Mouse (Mus musculus) macrophage (primary cell): ENCODE results near the gene Dvl2. TPM values are rescaled to one million over a fixed set of nuclear protein-coding genes. Genes with fewer than 3 reads are reported as not detected.

Experiments used
- H3K27ac ChIP-seq: fragments of 350-480 bp; formaldehyde crosslinking; 2 replicates; pipeline ENCODE4 v1.9.0; 2021
- H3K36me3 ChIP-seq: fragments of 350-480 bp; formaldehyde crosslinking; 2 replicates; pipeline ENCODE4 v1.9.0; 2021; ENCODE audit errors: inconsistent target
- H3K4me3 ChIP-seq: fragments of 350-480 bp; formaldehyde crosslinking; 2 replicates; pipeline ENCODE4 v1.9.0; 2021; ENCODE audit errors: inconsistent target
- H3K79me2 ChIP-seq: fragments of 350-480 bp; formaldehyde crosslinking; 2 replicates; pipeline ENCODE4 v1.9.0; 2021; ENCODE audit errors: inconsistent target
- WGBS: methylation state at CpG from one replicate; pipeline ENCODE4 v1.1.7; 2026; ENCODE audit warnings: inconsistent platforms; ENCODE audit not compliant: missing documents; 5-methylcytosine and 5-hydroxymethylcytosine counted together
- polyA plus RNA-seq: library from polyadenylated mRNA; stranded (reverse); fragments of 250-400 nt; gene quantifications from 3 replicates; pipeline ENCODE4 v1.2.4, GENCODE M21; 2018; ENCODE audit warnings: inconsistent platforms

Gene Dvl2
- polyA plus RNA-seq, 1 experiment from 2014 or later: 11.8 TPM

DNA sequence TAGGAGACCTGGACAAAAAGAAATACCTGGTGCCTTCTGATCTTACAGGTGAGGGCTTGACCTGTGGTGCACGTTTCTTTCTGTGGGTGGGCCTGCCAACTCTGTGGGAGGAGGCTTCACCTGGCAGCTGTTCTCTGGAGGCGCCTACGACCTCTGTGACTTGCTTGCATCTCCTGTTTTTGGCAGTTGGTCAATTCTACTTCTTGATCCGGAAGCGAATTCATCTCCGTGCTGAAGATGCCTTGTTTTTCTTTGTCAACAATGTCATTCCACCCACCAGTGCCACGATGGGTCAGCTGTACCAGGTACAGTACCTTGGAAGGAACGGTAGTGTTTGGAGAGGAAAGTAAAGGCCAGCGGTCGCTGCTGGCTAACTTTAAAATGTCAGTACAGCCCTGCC lies 8.0 kb upstream of the Dvl2 start:
- 85% methylated on average over 10 of the region's 10 CpGs for WGBS
- Histone ChIP-seq H3K79me2 (peaks cover 57% of the 10 kb centered on the region), H3K27ac (peak overlapping the region; percentile 99), H3K4me3 (peak overlapping the region; percentile 97), H3K36me3 (peaks cover 39% of the 10 kb centered on the region)

DNA sequence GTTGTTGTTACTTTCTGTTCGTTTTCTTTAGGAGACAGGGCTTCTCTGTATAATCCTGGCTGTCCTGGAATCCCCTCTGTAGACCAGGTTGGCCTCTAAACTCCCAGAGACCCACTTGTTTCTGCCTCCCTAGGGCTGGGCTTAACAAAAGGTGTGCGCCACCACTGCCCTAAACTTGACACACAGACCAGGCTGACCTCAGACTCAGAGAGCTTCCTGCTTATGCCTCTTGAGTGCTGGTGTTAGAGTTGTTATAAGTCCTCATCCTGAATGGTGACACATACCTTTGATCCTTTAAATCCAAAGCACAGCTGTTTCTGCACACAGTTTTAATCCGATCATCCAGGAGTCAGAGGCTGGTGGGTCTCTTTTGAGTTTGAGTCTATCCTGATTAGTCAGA lies 7.5 kb upstream of the Dvl2 start:
- H3K27ac ChIP-seq: 0 out of 2 replicates have a peak overlapping the region, but pooled peaks have one; percentile 99
- WGBS: 93% methylated on average over 3 of the region's 3 CpGs
- peaks cover 34% of the 10 kb centered on the region for H3K36me3 ChIP-seq
- H3K79me2 ChIP-seq: peaks cover 52% of the 10 kb centered on the region
- H3K4me3 ChIP-seq: peak overlapping the region; percentile 97

DNA sequence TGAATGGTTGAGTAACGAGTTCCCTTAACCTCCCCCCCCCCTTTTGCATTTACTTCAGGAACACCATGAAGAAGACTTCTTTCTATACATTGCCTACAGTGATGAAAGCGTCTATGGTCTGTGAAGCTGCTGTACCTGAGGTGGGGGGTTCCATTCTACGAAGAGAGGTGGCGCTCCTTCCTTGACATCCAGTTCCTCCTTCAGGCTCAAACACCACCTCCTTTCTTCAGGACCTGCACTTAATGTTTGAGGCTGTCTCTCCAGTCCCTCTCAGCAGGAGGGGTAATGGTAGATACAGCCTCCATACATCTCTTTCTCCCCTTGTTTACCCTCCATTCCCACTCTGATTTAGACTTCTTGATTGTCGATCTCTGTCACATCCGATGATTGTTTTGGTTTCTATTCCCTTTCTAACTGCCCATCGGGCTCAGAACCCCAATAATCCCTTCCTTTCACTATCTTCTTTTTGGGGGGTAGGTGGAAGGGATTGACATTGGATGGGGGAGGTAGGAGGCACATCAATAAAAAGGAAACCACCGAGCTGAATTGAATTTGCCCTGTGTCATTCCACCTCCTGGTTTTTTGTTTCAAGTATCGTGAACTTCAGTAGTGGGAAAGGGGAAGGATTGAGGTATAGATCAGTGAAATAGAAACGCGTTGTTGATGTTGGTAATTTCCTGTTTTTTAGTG lies 5.8 kb upstream of the Dvl2 start:
- Histone ChIP-seq H3K36me3 (peaks cover 27% of the 10 kb centered on the region), H3K4me3 (no peak overlapping the region), H3K79me2 (peaks cover 58% of the 10 kb centered on the region), H3K27ac (no peak overlapping the region)
- WGBS: 84% methylated on average over 11 of the region's 11 CpGs

DNA sequence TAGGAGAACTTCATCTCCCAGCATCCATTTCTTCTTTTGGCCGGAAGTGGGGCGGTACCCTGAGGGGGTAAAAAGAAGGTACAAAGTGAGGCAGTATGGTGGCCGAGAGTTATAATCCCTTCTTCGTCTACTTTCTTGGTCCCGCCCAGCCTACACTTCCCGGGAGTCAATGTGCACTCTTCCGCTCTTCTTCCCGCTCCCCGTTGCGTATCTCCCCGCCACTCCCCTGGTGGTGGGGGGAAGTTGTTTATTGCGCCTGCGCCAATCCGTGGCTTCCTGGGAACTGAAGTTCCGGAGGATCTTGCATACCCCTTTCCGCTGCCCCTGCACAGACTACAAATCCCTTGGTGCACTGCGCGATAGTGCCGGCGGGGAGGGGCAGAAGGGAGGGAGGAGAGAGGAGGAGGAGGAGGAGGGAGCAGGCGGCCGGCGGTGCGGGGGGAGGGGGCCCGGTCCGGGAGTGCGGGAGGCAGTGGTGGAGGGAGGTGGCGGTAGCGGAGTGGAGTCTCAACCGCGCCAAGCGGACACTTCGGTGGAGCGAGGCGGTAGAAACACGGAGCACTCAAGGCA lies 4.9 kb upstream of the Dvl2 start, which contains the start of gene Phf23:
Phf23 (plus strand) TSS at position 387 of the 570 bp plus-strand sequence.
- H3K4me3 ChIP-seq: peak within 1 kb of the TSS; percentile 100
- H3K79me2 ChIP-seq: peaks cover 64% of the 10 kb centered on the region
- 0% methylated on average over 36 of the region's 36 CpGs for WGBS
- peaks cover 29% of the 10 kb centered on the region for H3K36me3 ChIP-seq
- H3K27ac ChIP-seq: peak within 1 kb of the TSS; percentile 97

DNA sequence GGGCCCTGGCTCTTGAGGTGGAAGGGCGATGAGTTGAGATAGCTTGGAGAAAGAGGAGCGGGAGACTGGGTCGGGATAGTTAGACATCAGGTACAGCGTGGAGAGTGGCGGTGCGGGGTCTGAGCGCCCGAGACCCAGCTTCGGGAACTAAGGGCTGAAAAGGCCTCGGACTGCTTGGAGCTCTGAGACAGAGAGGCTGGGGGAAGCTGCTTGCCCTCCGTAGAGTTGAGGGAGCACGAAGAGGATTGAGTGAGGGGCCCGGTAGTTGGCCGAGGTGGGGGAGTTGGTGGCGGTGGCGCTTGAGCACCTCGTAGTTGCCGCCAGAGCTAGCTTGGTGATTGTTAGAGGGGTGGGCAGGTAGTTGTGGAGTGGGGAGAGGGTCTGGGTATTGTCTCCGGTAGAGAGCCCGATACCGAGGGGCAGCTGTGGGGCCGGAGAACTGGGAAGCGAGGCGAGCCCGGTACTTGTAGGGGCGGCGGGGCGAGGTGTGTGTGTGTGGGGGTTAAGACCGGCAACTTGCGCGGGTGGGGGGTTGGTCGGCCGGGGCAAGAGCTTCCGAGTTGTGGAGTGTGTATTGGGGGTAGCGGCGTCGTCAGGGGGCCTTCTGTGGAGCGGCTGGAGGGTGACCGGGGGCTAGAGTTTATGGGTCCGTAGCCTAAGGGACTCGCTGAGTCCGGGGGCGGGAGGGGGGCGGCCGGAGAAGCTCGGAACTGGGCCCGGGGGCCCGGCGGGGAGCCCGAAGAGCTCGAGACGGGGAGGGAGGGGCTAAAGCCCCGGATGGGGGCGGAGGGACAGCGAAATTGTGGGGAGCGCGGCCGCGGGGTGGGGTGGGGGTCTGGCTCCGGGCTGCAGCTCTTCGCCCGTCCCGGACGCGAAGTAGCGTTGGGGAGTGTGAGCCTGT lies 4.0 kb upstream of the Dvl2 start:
- Histone ChIP-seq H3K27ac (peak overlapping the region; percentile 97), H3K79me2 (peaks cover 70% of the 10 kb centered on the region), H3K4me3 (peak overlapping the region; percentile 100), H3K36me3 (peaks cover 29% of the 10 kb centered on the region)
- 1% methylated on average over 58 of the region's 66 CpGs for WGBS

DNA sequence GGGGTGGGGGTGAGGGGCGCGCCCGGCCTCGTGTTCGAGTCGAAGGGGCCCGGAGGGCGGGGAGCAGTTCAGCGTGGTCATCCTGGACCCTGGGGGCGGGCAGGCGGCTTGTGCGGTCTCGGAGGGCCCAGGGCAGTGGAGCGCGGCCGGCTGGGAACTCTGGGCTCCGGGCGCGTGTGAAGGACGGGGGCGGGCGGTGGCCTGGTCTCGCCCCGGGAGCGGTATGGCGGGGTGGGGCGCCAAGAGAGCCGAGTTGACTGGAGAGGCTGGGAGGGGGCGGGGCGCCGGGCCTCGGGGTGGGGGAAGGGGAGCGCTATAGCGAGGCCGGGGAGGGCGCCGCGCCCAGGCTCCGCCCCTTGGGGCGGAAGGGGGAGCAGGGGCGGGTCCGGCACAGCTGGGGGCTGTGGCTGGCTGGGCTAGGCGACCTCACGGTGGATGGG lies 3.3 kb upstream of the Dvl2 start:
- H3K36me3 ChIP-seq: peaks cover 29% of the 10 kb centered on the region
- peaks cover 71% of the 10 kb centered on the region for H3K79me2 ChIP-seq
- H3K27ac ChIP-seq: peak overlapping the region; percentile 97
- H3K4me3 ChIP-seq: peak overlapping the region; percentile 100
- under 1% methylated on average over 35 of the region's 44 CpGs for WGBS

DNA sequence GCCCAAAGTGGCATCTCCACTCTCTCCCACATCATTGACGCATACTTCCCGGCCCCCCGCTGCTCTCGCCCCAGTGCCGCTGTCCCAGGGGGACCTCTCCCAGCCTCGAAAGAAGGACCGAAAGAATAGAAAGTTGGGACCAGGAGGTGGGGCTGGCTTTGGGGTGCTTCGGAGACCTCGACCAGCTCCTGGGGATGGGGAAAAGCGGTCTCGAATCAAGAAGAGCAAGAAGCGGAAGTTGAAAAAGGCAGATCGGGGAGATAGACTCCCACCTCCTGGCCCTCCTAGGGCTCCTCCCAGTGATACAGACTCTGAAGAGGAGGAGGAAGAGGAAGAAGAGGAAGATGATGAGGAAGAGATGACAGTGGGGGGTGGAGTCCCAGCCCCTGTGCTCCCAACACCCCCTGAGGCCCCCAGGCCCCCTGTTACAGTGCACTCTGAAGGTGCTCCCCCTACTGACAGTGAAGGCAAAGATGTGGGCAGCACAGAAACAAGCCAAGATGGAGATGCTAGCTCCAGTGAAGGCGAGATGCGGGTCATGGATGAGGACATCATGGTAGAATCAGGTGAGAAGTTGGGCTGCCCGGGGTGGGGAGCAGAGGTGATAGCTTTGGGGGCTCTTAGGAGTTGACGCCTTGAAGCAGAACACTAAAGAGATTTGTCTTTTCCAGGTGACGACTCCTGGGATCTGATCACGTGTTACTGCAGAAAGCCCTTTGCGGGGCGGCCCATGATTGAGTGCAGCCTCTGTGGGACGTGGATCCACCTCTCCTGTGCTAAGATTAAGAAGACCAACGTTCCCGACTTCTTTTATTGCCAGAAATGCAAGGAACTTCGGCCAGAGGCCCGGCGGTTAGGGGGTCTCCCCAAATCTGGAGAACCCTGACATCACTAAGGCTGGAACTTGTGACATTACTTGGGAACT lies 1.6 kb upstream of the Dvl2 start:
- Histone ChIP-seq H3K27ac (peak overlapping the region; percentile 69), H3K4me3 (no peak overlapping the region), H3K79me2 (peaks cover 71% of the 10 kb centered on the region), H3K36me3 (peaks cover 20% of the 10 kb centered on the region)
- 84% methylated on average over 27 of the region's 27 CpGs for WGBS

DNA sequence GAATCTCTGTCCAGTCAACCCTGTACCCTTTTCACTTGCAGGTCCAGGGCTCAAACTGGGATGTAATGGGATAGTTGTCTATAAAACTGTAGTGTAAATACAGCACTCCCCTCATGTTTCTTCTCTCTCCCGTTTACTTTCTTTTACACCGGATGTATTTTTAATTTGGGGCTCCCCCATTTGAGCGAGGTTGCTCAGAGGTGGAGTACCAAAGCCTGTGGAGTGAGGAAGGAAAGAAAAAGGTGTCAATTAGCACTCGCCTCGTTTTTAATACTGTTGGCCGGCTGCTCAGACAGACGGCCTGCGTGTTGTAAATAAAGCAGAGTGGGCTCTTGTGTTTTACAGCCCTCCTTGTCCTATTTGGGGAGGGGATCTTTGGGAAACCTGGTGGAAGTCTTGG lies 729 bp upstream of the Dvl2 start:
- WGBS: 86% methylated on average over 8 of the region's 8 CpGs
- H3K36me3 ChIP-seq: peaks cover 16% of the 10 kb centered on the region
- H3K79me2 ChIP-seq: peaks cover 71% of the 10 kb centered on the region
- peak overlapping the region; percentile 61 for H3K27ac ChIP-seq
- no peak overlapping the region for H3K4me3 ChIP-seq

DNA sequence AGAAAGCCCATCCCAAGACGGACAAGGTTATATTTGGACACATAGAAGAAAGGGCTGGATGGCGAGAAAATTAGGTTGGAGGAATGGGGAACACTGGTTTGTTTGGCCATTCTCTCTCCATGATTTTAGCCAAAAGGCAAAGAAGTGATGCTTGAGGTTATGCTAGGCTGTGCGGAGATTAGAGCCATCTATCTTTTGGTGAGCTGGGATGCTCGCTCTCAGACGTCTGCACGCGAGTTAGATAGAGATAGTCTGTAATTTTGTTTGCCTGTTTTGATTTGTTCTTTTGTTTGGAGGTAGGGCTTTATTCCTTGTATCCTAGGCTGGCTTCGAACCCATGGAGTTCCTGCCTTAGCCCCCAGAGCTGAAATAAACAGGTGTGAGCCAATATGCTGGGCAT lies 764 bp downstream of the Dvl2 start:
- Histone ChIP-seq H3K4me3 (peak overlapping the region; percentile 82), H3K36me3 (peaks cover 19% of the 10 kb centered on the region), H3K27ac (peak overlapping the region; percentile 86), H3K79me2 (peaks cover 73% of the 10 kb centered on the region)
- 16% methylated on average over 8 of the region's 8 CpGs for WGBS

DNA sequence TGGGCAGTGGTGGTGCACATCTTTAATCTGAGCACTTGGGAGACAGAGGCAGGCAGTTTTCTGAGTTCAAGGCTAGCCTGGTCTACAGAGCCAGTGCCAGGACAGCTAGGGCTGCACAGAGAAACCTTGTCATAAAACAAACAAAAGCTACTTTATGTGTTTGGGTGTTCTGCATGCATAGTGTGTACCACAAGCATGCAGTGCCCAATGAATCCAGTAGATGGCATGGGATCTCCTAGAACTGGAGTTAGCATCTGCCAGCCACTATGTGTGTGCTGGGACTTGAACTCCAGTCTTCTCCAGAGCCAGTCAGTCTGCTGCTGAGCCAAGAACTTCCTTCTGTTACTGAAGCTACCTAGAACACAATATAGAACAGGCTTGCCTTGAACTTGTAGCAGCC lies 1.5 kb downstream of the Dvl2 start:
- Histone ChIP-seq H3K36me3 (peaks cover 26% of the 10 kb centered on the region), H3K79me2 (peaks cover 68% of the 10 kb centered on the region), H3K27ac (peak overlapping the region; percentile 86), H3K4me3 (peak overlapping the region; percentile 82)

DNA sequence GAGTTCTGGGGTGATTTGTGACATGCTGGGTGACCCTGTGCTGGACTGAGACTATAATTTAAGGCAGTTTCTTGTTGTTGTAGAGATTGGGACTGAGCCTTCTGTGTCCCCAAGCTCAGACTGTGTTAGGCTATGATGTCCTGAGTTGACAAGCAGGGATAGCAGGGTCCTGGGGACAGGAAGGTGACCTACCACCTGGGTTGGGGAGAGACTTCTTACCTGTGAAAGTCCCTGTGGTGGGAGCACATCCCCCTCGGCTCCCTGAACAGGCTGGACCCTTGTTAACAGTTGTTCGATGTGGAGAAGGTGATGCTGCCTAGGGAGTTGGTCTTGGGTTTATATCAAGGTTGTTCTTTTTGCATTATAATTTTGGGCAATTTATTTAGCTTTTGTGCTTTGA lies 2.1 kb downstream of the Dvl2 start:
- Histone ChIP-seq H3K27ac (no peak overlapping the region), H3K79me2 (peaks cover 68% of the 10 kb centered on the region), H3K36me3 (peaks cover 32% of the 10 kb centered on the region), H3K4me3 (peak overlapping the region; percentile 82; the same call in 1 of the 2 replicates)
- 93% methylated on average over 2 of the region's 2 CpGs for WGBS

DNA sequence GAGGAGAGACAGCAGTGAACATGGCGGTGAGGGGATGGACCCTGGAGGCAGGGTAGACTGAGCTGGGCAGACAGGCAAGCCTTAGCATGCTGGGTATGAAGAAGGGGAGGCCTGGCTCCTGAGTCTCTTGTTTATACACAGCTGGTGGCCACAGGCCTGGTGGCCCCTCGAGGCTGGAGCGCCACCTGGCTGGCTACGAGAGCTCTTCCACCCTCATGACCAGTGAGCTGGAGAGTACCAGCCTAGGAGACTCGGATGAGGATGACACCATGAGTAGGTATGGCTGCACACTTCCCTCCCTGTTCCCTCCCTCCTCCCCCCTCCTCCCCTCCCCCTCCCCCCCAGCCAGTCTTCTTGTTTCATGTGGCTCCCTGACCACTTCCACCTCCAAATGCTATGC lies 5.1 kb downstream of the Dvl2 start:
- peaks cover 47% of the 10 kb centered on the region for H3K36me3 ChIP-seq
- no peak overlapping the region for H3K4me3 ChIP-seq
- no peak overlapping the region for H3K27ac ChIP-seq
- WGBS: 62% methylated on average over 5 of the region's 5 CpGs
- peaks cover 48% of the 10 kb centered on the region for H3K79me2 ChIP-seq

DNA sequence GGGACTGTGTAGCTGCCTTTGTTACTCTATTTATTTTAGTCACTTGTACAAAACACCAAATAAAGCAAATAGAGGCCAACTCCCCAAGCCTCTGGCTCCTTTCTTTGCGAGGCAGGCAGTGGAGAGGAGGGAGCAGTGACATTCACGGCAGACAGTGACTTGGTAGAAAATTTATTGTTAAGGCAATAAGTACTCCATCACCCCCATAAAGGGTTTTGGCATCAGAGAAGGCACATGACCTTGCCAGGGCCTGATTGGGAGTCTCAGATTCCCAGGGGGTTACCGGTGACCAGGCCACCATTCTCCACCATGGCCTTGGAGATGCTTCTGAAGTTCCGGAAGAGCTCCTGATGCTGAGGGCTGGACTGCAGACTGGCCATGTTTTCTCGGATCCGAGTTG lies 9.6 kb downstream of the Dvl2 start:
- 98% methylated on average over 5 of the region's 6 CpGs for WGBS
- H3K79me2 ChIP-seq: peaks cover 5% of the 10 kb centered on the region; the same call in 1 of the 2 replicates

DNA sequence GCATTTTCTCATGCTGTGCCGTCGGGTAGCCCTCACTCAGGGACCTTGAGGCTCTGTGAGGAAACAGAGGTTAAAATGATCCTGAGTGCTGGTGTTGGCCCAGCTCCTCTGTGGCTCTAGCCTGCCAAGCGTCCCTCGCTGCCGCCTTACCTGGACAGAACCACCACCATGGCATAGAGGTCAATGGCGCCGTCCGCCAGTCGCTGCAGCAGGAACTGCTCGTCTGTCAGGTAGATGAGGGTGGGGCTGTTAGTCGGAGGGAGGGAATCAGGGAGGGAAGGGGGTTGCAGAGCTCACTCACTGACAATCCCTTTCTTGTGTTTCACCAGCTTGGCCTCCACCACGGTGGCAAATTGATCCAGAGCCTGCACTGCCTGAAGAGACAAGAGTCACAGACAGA lies 10.2 kb downstream of the Dvl2 start:
- H3K79me2 ChIP-seq: peaks cover under 1% of the 10 kb centered on the region; the same call in 1 of the 2 replicates
- WGBS: 93% methylated on average over 12 of the region's 12 CpGs
- peaks cover 76% of the 10 kb centered on the region for H3K36me3 ChIP-seq

More for the DNA sequence above, 9.6 kb downstream of the Dvl2 start:
- no peak overlapping the region for H3K4me3 ChIP-seq
- H3K36me3 ChIP-seq: peaks cover 76% of the 10 kb centered on the region
- no peak overlapping the region for H3K27ac ChIP-seq

More for the DNA sequence above, 10.2 kb downstream of the Dvl2 start:
- no peak overlapping the region for H3K4me3 ChIP-seq
- H3K27ac ChIP-seq: no peak overlapping the region
